Mouse (Mus musculus): ENCODE data around the gene Slc19a1.
A peak's percentile ranks its signal among the peaks of the same experiment; 100 is the strongest.

The Slc19a1 gene

DNA sequence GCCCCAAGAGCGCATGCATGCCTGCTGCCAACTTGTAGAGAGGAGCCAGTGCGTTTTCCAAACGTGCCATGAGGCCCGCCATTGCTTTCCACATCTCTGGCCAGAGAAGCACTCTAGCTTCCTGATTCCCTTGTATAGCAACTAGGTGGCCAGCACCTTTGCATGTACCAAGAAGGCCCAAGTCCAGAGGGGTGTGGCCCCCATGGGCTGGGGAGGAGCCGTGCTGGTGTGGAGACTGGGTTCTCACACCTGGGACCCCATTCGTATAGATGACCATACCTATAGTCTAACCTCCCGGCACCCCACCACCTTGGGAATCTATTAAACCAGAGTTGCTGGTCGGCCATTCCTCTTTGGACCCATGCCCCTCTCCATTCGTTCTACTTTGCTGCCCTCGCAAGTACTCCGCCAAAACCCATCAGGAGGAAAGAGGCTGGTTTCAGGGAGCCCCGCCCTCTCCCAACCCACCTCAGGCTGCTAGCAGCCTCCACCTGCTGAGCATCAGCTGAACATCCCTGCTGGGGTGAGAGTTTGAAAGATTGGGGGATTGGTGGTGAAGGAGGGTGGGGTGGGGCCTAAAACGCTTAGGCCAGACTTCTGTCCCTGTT, at the start of gene Slc19a1:
Gene Slc19a1, plus strand, starts transcription at position 474 of the 608 bp plus-strand sequence.
- DNase-seq (ENCODE audit: low read depth in 1 of 2, low spot score in 2 of 2), result no peak

DNA sequence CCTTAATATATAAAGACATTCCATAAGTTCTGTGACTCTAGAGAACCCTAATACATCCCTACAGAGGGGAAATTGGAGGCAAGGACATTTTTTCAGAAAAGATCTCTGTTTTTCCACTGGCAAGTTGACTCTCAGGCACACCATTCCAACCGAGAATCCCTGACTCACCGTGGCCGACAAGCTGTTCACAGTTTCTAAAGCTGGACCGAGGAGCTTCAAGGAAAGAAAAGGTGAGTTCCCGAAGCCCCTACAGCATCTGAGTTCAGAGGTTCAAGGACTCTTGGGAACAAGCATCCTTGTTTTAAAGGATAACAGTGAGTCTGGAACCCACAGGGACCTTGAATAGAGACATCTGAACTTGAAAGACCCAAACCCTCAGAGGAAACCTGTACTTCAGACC, 43.5 kb upstream of the Slc19a1 start:
- no peak for DNase-seq (ENCODE audit: low read depth in 1 of 2, low spot score in 2 of 2)

DNA sequence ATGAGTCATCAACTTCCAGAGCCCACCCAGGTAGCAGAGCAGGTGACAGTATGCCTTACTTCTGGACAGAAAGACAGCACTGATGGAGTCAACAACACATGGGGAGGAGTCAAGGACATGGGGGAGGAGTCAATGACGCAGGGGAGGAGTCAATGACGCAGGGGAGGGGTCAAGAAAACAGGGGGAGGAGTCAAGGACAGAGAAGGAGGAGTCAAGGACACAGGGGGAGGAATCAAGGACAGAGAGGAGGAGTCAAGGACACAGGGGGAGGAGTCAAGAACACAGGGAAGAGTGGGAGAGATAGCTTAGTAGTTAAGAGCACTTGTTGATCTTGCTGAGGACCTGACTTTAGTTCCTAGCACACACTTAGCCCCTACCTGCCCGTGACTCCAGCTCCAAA, 39.6 kb upstream of the Slc19a1 start:
- no peak for DNase-seq (ENCODE audit: low read depth in 1 of 2, low spot score in 2 of 2)

- DNase-seq (ENCODE audit: low read depth in 1 of 2, low spot score in 2 of 2), result no peak
These were observed 34.1 kb upstream of the Slc19a1 start for GRCm38 (mm10) chr10:76997759-76998513.

DNA sequence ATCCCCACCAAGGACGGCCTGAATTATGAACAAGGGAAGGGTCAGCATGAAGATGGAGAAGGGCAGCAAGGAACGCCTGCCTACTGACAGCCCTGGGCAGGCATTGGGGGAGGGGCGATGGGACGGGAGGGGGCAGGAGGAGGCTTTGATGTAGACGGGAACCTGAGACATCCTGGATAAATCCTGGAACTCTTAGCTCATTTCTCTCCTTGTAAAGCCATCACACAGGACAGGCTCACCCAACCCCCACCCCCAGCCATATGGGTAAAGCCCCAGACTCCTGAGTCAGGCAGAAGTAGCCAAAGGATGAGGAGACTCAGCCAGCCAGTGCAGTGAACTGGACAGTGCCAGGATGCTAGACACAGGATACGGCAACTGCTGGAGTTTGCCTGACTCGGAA, 27.1 kb upstream of the Slc19a1 start:
- no peak for DNase-seq (ENCODE audit: low read depth in 1 of 2, low spot score in 2 of 2)

GRCm38 (mm10) chr10:77007433-77008108, 24.5 kb upstream of the Slc19a1 start:
- no peak for DNase-seq (ENCODE audit: low read depth in 1 of 2, low spot score in 2 of 2)

- DNase-seq (ENCODE audit: low read depth in 1 of 2, low spot score in 2 of 2), result no peak
These were observed 23.9 kb upstream of the Slc19a1 start for GRCm38 (mm10) chr10:77008109-77008561.

GRCm38 (mm10) chr10:77008698-77009097, 23.3 kb upstream of the Slc19a1 start:
- no peak for DNase-seq (ENCODE audit: low read depth in 1 of 2, low spot score in 2 of 2)

- DNase-seq (ENCODE audit: low read depth in 1 of 2, low spot score in 2 of 2), result no peak
These were observed 20.4 kb upstream of the Slc19a1 start for GRCm38 (mm10) chr10:77011681-77012080.

GRCm38 (mm10) chr10:77016080-77016479, 16.0 kb upstream of the Slc19a1 start:
- DNase-seq (ENCODE audit: low read depth in 1 of 2, low spot score in 2 of 2), result no peak

GRCm38 (mm10) chr10:77016499-77016898, 15.5 kb upstream of the Slc19a1 start:
- no peak for DNase-seq (ENCODE audit: low read depth in 1 of 2, low spot score in 2 of 2)

GRCm38 (mm10) chr10:77017061-77017460, 15.0 kb upstream of the Slc19a1 start:
- no peak for DNase-seq (ENCODE audit: low read depth in 1 of 2, low spot score in 2 of 2)

DNA sequence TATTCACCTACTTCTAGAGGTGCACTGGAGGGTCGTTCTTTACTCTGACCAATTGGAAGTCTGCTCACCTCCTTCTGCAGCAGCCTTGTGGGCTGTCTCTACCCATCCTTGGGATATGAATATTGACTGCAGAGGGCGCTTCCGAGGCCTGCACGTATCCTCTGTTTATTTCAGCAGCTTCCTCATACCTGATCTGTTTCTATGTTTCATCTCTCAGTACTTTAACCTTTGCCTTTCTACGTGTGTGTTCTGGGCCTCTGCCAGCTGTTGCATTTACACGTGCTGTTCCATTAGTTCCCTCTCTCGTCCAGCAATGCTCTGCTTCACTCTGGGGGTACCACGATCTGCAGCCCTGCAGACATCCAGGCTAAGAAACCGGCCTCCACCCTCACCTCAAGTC, 14.4 kb upstream of the Slc19a1 start:
- no peak for DNase-seq (ENCODE audit: low read depth in 1 of 2, low spot score in 2 of 2)

GRCm38 (mm10) chr10:77021399-77022052, 10.5 kb upstream of the Slc19a1 start:
- DNase-seq (ENCODE audit: low read depth in 1 of 2, low spot score in 2 of 2), result peak in 1 of 2 experiments; percentile 29

DNA sequence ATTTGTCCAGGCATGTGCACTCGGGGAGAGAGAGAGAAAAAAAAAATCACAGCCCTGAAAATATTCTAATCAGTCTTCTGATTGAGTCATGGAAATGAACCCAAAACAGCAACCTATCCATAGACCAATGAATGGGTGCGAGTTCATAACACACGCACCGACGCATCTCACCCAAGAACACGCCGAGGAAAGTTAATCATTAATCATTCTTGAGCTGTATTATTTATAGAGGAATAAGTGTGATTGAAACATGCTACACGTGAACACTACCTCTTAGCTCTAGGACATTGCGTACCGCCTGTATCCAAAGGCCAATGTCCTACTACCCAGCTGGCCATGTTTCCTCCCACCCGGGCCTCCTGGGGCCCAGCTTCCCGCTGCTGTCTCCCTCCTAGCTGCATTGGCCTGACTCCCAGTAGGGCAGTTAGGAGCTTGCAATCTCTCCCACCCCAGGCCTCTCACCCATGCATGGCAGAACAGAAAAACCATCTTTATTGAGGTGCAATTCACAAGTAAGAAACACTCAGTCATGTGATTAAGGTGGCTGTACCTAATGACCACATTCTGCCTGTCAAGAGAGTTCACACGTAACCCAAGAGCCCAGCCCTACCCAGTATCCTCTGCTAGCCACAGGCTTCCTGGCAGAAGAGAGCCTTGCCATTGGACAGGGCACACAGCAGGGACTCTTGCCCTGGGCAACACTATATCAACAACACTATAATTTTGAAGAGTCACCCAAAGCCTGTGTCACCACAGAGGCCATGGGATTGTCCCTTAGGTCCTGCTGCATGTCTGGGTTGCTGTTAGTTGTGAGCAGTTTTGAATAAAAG, 9.5 kb upstream of the Slc19a1 start:
- DNase-seq (ENCODE audit: low read depth in 1 of 2, low spot score in 2 of 2), result no peak

DNA sequence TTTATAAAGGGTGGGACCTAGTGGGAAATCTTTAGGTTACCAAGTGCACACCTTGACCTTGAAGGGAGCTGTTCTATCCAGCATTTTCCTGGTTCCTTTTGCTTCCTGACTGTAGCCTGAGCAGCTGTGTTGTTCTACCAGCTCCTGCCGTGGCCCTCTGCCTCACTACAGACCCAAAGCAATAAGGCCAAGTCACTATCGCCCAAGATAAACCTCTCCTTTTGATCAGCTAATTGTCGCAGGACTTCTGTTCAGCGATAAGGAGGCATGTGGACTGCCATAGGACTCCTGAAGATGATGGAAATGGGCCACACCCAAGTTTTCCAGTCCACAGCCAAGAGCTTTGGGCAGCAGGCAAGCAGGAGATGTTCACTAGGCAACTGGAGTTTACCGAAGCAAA, 7.8 kb upstream of the Slc19a1 start:
- no peak for DNase-seq (ENCODE audit: low read depth in 1 of 2, low spot score in 2 of 2)

GRCm38 (mm10) chr10:77026944-77027343, 5.1 kb upstream of the Slc19a1 start:
- no peak for DNase-seq (ENCODE audit: low read depth in 1 of 2, low spot score in 2 of 2)

DNA sequence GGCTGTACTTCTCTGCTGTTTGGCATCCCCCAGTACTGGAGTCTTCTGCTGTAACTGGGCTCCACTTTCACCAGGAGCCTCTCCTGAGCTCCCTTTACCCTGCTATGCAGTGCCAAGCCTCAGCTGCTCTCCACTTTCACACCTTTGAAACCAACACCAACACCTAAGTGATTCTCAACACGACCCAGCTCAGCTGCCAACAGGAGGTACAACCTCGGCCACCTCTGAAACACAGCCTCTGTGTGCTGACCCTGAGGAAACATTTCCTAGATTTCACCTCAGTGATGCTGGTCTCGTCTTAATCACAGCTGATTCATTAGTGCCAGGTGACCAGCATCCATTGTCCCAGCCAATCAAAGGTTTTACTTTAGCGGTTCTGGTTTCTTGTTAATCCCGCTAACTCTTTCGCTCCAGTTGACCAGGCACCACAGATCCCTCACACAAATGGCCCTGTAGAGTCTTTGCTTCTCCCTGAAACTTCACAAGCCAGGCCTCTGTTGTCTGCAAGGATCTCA, 3.2 kb upstream of the Slc19a1 start:
- no peak for DNase-seq (ENCODE audit: low read depth in 1 of 2, low spot score in 2 of 2)

DNA sequence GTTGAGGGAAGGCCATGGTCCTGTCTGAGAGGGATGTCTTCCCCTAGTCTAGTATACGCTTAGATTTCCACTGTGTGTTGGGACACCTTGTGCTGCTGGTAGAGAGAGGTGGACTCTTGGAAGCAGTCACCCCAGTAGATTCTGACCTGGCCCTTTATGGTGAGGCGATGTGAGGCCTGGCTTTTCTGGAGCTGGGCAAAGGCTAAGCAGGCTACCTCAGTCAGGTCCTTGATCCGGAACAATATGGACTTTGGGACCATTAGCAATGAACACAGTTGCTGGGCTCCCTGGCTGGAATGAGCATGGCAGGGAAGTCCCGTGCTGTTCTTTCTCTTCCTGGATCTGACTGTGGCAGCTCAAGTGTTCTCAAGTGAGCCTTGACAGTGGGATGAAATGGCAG, 2.3 kb upstream of the Slc19a1 start:
- no peak for DNase-seq (ENCODE audit: low read depth in 1 of 2, low spot score in 2 of 2)

- DNase-seq (ENCODE audit: low read depth in 1 of 2, low spot score in 2 of 2), result no peak
These were observed 1.4 kb upstream of the Slc19a1 start for GRCm38 (mm10) chr10:77030666-77031065.
